Mouse (Mus musculus) heart, postnatal 0 days (tissue): ENCODE measurements at regions not wholly inside any gene's neighbourhood (a gene's known extent, or its start where the extent isn't known, plus 50 kb on each side); places are given as distances from the start of the nearest gene placed in this dataset.

ENCODE experiments used
- ATAC-seq: fragments of 200-750 bp; cut with Nextera tagmentation; 2 replicates; pipeline ENCODE4 v1.8.0; 2017; ENCODE audit warnings: low read depth, moderate number of reproducible peaks, moderate library complexity; ENCODE audit not compliant: insufficient read depth
- DNase-seq: peaks from one replicate; pipeline ENCODE4 v3.0.0-alpha.2; 2016; ENCODE audit warnings: low spot score
- H3K27ac ChIP-seq: fragments of 300-500 bp; sonication (generic); 2 replicates; pipeline ENCODE4 v1.5.1; 2014; ENCODE audit warnings: low read depth, mild to moderate bottlenecking
- H3K27me3 ChIP-seq: fragments of 300-500 bp; sonication (generic); 2 replicates; pipeline ENCODE4 v1.6.1; 2014; ENCODE audit warnings: low read length, mixed read lengths; ENCODE audit not compliant: control insufficient read depth, insufficient read depth
- H3K36me3 ChIP-seq: fragments of 300-500 bp; sonication (generic); replicated peaks from 2 replicates; pipeline ENCODE4 v1.6.1; 2014; ENCODE audit warnings: low read length, mixed read lengths; ENCODE audit not compliant: control insufficient read depth, insufficient read depth
- H3K4me1 ChIP-seq: fragments of 300-500 bp; sonication (generic); 2 replicates; pipeline ENCODE4 v1.6.1; 2014; ENCODE audit warnings: antibody characterized with exemption; ENCODE audit not compliant: control insufficient read depth, insufficient read depth
- H3K4me2 ChIP-seq: fragments of 300-500 bp; sonication (generic); 2 replicates; pipeline ENCODE4 v1.6.1; 2014; ENCODE audit warnings: low read depth, mild to moderate bottlenecking, low read length, moderate library complexity
- H3K4me3 ChIP-seq: fragments of 300-500 bp; sonication (generic); 2 replicates; pipeline ENCODE4 v1.5.1; 2014; ENCODE audit warnings: low read depth, low read length
- H3K9ac ChIP-seq: fragments of 300-500 bp; sonication (generic); replicated peaks from 2 replicates; pipeline ENCODE4 v1.6.1; 2014; ENCODE audit warnings: low read depth, low read length, mixed read lengths
- H3K9me3 ChIP-seq: fragments of 300-500 bp; sonication (generic); replicated peaks from 2 replicates; pipeline ENCODE4 v1.6.1; 2016; ENCODE audit warnings: low read length; ENCODE audit not compliant: control insufficient read depth
- CTCF ChIP-seq: IDR thresholded peaks from 2 replicates; pipeline ENCODE4 v1.5.1; 2016; ENCODE audit warnings: antibody characterized with exemption, control low read depth, low read depth
- EP300 ChIP-seq: IDR thresholded peaks from 2 replicates; pipeline ENCODE4 v1.6.1; 2016; ENCODE audit warnings: antibody characterized with exemption, low read depth
- WGBS: fragments of 180-500 bp; shearing (Covaris S2); extraction: QIAGEN DNeasy Blood & Tissue Kit; methylation state at CpG from one replicate; pipeline ENCODE4 v1.1.7; 2014; 5-methylcytosine and 5-hydroxymethylcytosine counted together

GRCm38 (mm10) chr5:51125091-51125490 lies 442.4 kb downstream of the Ppargc1a start:
- H3K36me3 ChIP-seq, result no peaks in the 10 kb centered on the region
- no peak overlapping the region for H3K4me3 ChIP-seq
- H3K9ac ChIP-seq, result no peak overlapping the region
- no peaks in the 10 kb centered on the region for H3K9me3 ChIP-seq
- H3K27ac ChIP-seq, result no peak overlapping the region
- peaks cover 4% of the 10 kb centered on the region; the same call in 1 of the 2 replicates for H3K4me1 ChIP-seq
- H3K27me3 ChIP-seq, result no peaks in the 10 kb centered on the region
- 43% methylated on average over 6 of the region's 6 CpGs for WGBS
- ATAC-seq, result 0 out of 2 replicates have a peak, but pooled peaks have one; percentile 33
- H3K4me2 ChIP-seq, result no peak overlapping the region
- peak; percentile 53 for DNase-seq
- no peak for TF ChIP-seq CTCF
- TF ChIP-seq EP300, result no peak

- ATAC-seq (no peak), DNase-seq (no peak)
- H3K36me3 ChIP-seq, result no peaks in the 10 kb centered on the region
- no peak overlapping the region for H3K9ac ChIP-seq
- TF ChIP-seq EP300 (no peak), CTCF (no peak)
- H3K4me1 ChIP-seq, result no peaks in the 10 kb centered on the region
- H3K27ac ChIP-seq, result no peak overlapping the region
- H3K9me3 ChIP-seq, result no peaks in the 10 kb centered on the region
- H3K27me3 ChIP-seq, result no peaks in the 10 kb centered on the region
- no peak overlapping the region for H3K4me2 ChIP-seq
- no peak overlapping the region for H3K4me3 ChIP-seq
- WGBS, result 63% methylated on average over 4 of the region's 4 CpGs
Measured at GRCm38 (mm10) chr5:51110006-51110405, 457.5 kb downstream of the Ppargc1a start.

GRCm38 (mm10) chr5:51108737-51109136 lies 458.8 kb downstream of the Ppargc1a start:
- Histone ChIP-seq H3K9me3 (no peaks in the 10 kb centered on the region), H3K27me3 (no peaks in the 10 kb centered on the region), H3K4me1 (no peaks in the 10 kb centered on the region), H3K36me3 (no peaks in the 10 kb centered on the region), H3K4me2 (no peak overlapping the region), H3K4me3 (no peak overlapping the region), H3K27ac (no peak overlapping the region), H3K9ac (no peak overlapping the region)
- no peak for TF ChIP-seq CTCF
- no peak for TF ChIP-seq EP300
- DNase-seq (no peak), ATAC-seq (no peak)
- WGBS, result 84% methylated on average over 1 of the region's 1 CpGs

- H3K4me2 ChIP-seq, result no peak overlapping the region
- H3K27me3 ChIP-seq, result no peaks in the 10 kb centered on the region
- H3K9ac ChIP-seq, result no peak overlapping the region
- no peak for DNase-seq
- H3K4me1 ChIP-seq, result no peaks in the 10 kb centered on the region
- H3K27ac ChIP-seq, result no peak overlapping the region
- WGBS, result 60% methylated on average over 1 of the region's 1 CpGs
- TF ChIP-seq CTCF (no peak), EP300 (no peak)
- no peaks in the 10 kb centered on the region for H3K36me3 ChIP-seq
- no peaks in the 10 kb centered on the region for H3K9me3 ChIP-seq
- no peak overlapping the region for H3K4me3 ChIP-seq
- ATAC-seq, result no peak
Measured at GRCm38 (mm10) chr5:51108181-51108580, 459.3 kb downstream of the Ppargc1a start.

GRCm38 (mm10) chr5:51099902-51100301 lies 467.6 kb downstream of the Ppargc1a start:
- Histone ChIP-seq H3K27me3 (no peaks in the 10 kb centered on the region), H3K9ac (no peak overlapping the region), H3K9me3 (no peaks in the 10 kb centered on the region), H3K27ac (no peak overlapping the region), H3K4me1 (no peaks in the 10 kb centered on the region), H3K4me2 (no peak overlapping the region), H3K36me3 (no peaks in the 10 kb centered on the region), H3K4me3 (no peak overlapping the region)
- ATAC-seq, result no peak
- WGBS, result 69% methylated on average over 3 of the region's 3 CpGs
- no peak for TF ChIP-seq EP300
- TF ChIP-seq CTCF, result no peak
- no peak for DNase-seq

- H3K9ac ChIP-seq, result no peak overlapping the region
- no peak overlapping the region for H3K27ac ChIP-seq
- DNase-seq (no peak), ATAC-seq (no peak)
- no peaks in the 10 kb centered on the region for H3K36me3 ChIP-seq
- WGBS, result 64% methylated on average over 8 of the region's 8 CpGs
- TF ChIP-seq CTCF, result no peak
- TF ChIP-seq EP300, result no peak
- no peak overlapping the region for H3K4me2 ChIP-seq
- H3K4me3 ChIP-seq, result no peak overlapping the region
- no peaks in the 10 kb centered on the region for H3K4me1 ChIP-seq
- no peaks in the 10 kb centered on the region for H3K9me3 ChIP-seq
- no peaks in the 10 kb centered on the region for H3K27me3 ChIP-seq
Measured at GRCm38 (mm10) chr5:51072674-51073468, 494.7 kb downstream of the Ppargc1a start.
